Mouse (Mus musculus) skeletal muscle tissue, postnatal 0 days (tissue): ENCODE measurements around the gene Adgrd1. TPM values are rescaled to one million over a fixed set of nuclear protein-coding genes. Genes with fewer than 3 reads are reported as not detected.

Experiments used
- polyA plus RNA-seq: library from polyadenylated mRNA; unstranded; fragments of >200 nt; fragmentation: Nextera tagmentation; extraction: Ambion mirVana; gene quantifications from 2 replicates; pipeline ENCODE4 v1.2.1, GENCODE M21; 2015

Adgrd1 gene
- 3.5 and 4.7 TPM in 2 replicates for polyA plus RNA-seq

GRCm38 (mm10) chr5:129096511-129096910 is at the start of gene Adgrd1:
Gene Adgrd1 (plus strand): TSS chr5:129096750.

Other genes starting within 250 kb of the Adgrd1 start
- gene Rimbp2, start 143.3 kb upstream of the Adgrd1 start, polyA plus RNA-seq, result not detected in 2 replicates
- gene Stx2, start 88.2 kb upstream of the Adgrd1 start, polyA plus RNA-seq, result 14.3 and 18.1 TPM in 2 replicates
- gene Ran, start 76.7 kb upstream of the Adgrd1 start, polyA plus RNA-seq, result 124 and 167 TPM in 2 replicates